Mouse (Mus musculus): ENCODE data around the gene Prr7.

Prr7 gene

DNA sequence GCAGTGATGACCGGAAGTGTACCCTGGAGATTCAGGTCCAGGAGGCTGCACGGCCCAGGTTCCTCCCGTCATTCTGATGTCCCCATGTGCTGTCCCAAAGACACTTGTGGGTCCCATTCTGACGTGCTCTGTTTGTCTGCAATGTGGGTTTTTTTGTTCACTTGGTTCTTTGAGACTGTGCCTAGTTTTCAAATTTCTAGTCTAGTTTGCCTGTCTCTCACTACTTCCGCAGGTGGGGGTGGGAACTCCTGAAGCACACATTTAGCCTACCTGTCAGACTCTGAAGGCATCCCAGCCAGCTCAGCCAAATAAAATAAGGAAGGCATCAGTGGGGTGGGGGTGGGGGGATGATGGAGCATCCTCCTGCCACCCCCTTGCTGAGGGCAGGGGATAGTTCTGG, 15.9 kb upstream of the Prr7 start:
- no peak for DNase-seq (ENCODE audit: low read depth, low spot score)

DNA sequence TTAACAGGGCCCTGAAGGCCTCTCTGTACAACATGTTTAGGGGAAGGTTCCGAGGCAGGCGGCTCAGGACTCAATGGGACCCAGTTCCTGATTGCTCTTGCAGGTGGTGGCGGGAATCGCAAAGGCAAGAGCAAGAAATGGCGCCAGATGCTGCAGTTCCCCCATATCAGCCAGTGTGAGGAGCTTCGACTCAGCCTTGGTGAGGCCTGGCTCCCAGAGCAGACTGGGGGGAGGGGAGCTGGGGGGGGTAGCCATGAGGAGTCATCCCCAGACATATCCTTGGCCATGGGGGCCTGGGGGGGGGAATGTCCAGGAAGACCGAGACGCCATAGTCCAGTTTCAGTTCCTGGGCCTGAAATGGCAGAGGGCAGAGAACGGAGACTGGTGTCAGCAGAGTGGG, 14.9 kb upstream of the Prr7 start:
- DNase-seq (ENCODE audit: low read depth, low spot score) = no peak

DNA sequence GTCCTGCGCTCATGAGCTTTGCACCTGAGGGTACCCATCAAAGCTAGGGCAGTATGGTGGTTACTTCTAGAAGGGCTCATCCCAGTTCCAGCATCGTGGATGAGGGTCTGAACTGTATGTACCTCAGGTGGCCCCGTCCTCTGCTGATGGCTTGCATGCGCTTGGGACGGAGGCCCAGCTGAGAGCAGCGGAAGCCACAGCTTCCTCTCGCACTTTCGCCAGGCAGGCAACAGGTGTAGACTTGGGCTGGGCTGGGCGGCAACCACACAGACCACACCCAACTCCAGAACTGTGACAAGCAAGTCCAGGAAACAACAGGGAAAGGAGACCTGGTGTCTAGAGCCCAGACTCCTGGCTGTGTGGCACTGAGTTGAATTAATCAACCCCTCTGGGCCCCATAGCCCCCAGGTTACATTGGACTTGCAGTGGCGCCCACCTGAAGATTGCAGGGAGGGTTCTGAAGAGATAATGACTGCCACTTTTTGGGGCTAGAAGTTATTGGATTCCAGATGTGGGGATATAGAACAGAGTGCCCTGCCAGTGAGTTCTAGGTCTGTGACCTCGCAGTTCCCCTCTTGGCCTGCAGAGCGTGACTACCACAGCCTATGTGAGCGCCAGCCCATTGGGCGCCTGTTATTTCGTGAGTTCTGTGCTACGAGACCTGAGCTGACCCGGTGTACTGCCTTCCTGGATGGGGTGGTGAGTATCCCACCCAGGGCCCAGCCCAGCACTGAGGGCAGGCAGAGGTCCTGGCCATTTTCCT, 14.2 kb upstream of the Prr7 start:
- no peak for DNase-seq (ENCODE audit: low read depth, low spot score)

DNA sequence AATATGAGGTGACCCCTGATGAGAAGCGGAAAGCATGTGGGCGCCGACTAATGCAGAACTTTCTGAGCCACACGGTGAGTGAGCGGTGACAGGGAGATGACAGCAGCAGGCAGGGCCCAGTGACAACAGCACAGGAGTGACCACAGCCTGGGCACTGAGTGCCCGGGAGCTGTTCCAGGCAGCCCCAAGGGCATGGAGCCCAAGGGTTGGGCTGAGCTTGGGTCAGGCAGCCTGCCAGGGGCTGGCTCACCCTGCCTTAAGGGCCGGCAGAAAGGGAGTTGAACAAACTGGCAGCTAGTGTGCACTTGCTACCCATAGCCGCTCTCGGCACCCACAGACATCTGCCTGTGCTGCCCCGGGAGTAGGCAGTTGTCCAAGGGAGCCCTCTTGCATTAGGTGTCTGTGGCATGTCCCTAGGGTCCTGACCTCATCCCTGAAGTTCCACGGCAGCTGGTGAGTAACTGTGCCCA, 13.5 kb upstream of the Prr7 start:
- no peak for DNase-seq (ENCODE audit: low read depth, low spot score)

DNA sequence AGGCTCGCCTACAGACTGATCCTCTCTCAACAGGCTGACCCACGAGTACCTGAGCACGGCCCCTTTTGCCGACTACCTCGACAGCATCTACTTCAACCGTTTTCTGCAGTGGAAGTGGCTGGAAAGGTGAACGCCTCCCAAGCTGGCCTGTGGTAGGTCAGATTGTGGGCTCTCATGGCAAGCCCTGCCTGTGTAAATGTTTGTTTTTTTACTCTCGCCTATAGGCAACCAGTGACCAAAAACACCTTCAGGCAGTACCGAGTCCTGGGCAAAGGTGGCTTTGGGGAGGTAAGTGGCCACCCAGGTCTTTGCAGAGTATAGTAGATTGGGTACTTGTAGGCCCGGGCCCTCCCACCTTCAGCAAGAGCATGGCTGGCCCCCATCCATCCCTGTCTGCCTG, 12.8 kb upstream of the Prr7 start:
- no peak for DNase-seq (ENCODE audit: low read depth, low spot score)

DNA sequence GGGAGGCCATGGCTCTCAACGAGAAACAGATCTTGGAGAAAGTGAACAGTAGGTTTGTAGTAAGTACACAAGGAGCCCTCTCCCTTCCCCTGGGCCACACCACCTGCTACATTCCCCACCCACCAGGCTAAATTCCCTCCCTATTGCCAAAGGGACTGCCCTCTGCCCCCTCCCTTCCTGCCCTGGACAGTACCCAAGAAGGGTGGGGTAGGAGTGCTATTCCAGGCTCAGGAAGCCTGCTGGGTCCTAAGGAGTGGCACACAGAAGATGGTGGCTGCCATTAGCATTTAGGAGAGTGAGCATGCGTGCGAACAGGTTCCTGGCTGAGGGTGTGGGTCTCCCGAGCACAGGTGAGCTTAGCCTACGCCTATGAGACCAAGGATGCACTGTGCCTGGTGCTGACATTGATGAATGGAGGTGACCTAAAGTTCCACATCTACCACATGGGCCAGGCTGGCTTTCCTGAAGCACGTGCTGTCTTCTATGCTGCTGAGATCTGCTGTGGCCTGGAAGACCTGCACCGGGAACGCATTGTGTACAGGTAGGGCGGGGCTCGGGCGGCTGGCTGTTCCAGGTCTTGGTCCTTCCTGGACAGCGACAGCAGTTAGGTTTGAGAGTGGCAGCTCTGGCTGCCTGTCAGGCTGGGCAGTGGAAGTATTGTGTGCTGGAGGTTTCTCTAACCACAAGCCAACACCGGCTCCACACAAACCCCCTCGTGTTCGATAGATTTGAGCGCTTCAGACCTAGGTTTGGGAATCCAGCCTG, 12.1 kb upstream of the Prr7 start:
- DNase-seq (ENCODE audit: low read depth, low spot score) = no peak

DNA sequence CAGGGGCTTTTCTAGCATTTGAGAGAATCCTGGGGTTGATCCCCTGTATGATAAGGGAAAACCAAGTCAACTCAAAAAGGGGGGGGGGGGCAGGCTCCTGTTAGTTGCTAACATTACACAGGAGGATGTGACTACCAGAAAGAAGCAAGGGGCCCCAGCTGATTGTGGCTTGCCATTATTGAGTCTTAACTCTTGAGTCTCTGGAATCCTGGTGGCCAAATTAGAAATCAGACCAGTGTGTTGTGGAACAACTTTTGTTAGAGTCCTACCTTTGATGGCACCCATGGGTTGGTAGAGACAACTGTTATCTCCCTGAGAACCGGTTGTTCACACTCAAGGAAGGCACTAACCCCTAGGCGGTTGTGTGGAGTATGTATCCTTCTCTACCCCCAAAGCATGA, 1.1 kb upstream of the Prr7 start:
- DNase-seq (ENCODE audit: low read depth, low spot score) = no peak

DNA sequence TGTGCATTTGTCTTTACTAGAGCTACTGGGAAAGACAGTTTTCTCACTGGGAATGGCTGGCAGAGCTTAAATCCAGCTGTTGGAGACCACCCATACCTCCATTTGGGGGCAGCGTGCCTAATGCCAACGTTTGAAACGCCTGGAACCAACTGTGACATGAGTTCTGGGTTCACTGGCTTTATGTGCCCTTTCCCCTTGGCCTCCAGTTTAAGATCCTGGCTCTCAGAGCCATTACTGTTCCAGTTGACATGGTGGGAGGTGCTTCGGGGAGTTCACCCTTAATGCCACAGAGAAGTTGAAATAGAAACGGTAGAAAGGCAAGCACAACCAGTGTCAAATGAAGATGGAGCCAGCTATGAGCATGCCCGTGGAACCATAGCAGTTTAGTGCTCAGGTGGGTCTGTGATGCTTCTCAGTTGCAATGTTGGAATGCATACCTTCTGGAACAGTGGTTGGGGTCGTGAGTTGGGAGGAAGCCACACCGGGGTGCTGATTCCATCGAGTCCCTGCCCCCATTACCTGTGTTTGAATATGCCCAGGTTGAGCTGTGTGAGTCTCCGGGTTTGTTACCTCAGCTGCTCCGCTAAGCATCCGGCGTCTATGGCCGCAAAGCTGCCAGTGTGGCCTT, 554 bp upstream of the Prr7 start:
- DNase-seq (ENCODE audit: low read depth, low spot score) = no peak

DNA sequence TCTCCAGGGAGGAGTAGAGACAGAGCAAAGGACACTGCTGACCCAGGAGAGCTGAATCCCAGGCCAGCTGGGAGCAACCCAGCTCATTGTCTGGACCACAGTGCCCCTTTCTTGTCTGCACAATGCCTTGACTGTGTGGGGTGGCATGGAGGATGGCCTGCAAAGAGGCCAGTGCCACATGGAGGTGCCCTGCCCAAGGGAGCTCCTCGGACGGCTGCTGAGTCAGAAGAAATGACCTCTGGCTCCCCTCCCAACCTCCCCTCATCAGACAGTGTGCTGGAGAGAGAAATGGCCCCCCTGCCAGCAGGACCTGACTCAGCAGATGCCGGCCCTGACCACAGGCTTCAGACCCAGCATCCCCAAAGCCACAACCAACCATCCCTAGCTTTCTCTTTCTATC, 1.1 kb downstream of the Prr7 start:
- DNase-seq (ENCODE audit: low read depth, low spot score) = no peak

DNA sequence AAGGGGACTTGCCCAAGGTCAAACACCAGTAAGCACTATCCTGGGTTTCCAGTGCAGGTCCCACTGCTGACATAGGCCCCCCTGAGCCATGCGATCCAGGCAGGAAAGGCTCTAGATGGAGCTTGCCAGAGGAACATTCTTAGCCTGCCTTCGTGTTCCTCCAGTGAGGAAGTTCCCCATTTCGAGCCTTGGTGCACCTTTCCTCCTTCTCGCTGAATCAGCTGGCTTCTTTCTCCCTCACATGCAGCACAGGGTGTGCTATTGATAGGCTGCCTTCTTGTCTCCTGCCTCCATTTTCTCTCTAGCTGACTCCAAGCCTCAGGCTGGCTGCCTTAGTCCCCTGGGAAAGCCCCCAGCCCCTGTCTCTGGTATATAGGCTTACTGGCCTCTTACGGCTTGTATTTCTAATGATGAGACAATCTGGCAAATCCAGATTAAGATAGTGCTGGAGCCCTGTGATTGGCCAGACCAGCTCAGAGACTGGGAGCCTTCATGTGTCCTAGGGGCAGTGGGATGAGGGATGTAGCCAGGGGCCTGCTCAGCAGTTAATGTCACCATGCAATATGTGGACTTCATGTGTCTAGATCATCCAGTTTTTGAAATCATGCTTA, 1.9 kb downstream of the Prr7 start:
- DNase-seq (ENCODE audit: low read depth, low spot score) = no peak

DNA sequence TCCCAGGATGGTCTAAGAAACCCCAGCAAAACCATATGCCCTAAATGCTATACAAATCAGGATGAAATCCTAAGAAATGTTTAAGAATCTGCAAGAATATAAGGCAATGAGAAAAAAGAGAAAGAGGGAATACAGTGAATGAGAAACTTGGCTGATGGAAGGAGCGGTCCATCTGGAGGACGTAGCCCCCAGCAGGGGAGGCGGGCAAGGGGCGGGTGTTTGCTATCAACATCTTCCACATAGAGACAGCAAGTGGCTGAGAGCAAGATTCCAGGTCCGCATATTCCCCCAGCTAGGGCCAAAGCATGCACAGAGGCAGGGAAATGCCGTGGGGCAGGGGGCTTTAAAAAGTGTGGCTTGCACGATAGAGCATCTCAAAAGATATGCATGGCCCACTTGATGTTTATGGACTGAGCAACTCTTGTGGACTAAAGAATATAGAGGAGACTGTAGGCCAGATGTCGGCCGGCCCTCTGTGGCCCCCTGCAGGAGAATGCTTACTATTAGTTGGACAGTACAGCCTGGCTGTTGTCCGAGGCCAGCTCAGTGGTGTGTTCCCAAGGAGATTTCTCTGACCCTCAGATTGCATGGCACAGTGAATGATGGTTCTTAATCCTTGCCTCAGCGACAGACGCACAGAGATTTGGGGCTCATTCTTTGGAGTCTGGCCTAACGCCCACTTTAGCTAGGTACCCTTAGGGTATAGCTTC, 4.9 kb downstream of the Prr7 start:
- DNase-seq (ENCODE audit: low read depth, low spot score) = no peak

DNA sequence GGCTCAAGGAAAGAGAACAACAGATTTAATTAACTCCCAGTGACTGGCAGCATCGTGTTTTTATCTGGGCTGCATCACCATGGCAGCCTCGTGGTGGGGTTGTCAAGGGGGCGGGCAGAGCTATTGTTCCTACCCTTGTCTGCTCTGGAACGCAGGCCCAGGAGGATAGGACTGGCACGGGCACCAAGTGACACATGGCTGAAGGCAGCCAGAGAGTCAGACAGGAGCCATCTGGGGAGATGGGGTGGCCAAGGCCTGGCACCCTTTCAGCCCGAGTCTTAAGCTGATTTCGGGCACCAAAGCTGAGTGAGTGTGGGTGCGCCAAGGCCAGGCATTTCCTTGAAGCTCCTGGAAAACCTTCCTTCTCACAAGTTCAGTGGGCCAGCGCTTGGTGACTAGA, 6.3 kb downstream of the Prr7 start:
- DNase-seq (ENCODE audit: low read depth, low spot score) = no peak

DNA sequence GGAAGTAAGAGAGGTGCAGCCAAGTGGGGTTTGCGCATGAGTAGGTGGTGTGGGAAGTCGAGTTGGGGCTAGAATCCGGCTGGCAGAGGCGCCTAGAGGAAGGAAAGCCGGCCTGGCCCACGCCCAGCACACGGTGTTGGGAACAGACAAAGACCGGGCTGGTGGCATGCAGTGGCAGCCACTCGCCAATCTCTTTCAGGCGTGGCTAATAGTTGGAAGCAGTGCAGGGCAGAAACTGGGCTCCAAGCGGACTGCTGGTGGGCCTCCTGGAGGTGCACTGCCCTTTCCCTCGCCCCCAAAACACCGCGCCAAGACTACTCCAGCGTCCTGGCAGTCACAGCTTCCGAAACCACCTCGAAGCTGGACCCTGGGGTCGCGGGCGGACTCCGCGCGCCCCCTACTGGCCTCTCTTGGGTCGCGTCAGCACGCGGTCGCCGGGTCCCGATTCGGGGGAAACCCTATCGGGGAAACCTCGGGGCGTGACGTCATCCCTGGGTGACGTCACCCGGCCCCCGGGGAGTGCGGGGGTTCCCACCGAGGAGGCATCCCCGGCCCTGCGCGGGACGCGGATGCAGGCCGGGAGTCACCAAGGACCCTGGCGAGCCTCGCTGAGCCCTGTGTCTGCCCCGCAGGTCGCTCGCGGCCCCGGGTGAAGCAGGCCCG, 7.2 kb downstream of the Prr7 start:
- no peak for DNase-seq (ENCODE audit: low read depth, low spot score)

DNA sequence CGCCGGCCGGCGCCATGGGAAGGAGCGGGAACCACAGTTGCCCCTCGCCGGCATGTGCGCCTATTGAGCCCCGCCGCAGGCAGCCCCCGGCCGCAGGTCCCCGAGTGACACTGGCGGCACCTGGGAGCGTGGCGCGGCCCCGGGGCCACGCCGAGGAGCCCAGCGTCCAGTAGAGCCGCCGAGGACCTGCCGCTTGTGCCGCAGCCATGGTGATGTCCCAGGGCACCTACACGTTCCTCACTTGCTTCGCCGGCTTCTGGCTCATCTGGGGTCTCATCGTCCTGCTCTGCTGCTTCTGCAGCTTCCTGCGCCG, 7.7 kb downstream of the Prr7 start:
- DNase-seq (ENCODE audit: low read depth, low spot score) = no peak

DNA sequence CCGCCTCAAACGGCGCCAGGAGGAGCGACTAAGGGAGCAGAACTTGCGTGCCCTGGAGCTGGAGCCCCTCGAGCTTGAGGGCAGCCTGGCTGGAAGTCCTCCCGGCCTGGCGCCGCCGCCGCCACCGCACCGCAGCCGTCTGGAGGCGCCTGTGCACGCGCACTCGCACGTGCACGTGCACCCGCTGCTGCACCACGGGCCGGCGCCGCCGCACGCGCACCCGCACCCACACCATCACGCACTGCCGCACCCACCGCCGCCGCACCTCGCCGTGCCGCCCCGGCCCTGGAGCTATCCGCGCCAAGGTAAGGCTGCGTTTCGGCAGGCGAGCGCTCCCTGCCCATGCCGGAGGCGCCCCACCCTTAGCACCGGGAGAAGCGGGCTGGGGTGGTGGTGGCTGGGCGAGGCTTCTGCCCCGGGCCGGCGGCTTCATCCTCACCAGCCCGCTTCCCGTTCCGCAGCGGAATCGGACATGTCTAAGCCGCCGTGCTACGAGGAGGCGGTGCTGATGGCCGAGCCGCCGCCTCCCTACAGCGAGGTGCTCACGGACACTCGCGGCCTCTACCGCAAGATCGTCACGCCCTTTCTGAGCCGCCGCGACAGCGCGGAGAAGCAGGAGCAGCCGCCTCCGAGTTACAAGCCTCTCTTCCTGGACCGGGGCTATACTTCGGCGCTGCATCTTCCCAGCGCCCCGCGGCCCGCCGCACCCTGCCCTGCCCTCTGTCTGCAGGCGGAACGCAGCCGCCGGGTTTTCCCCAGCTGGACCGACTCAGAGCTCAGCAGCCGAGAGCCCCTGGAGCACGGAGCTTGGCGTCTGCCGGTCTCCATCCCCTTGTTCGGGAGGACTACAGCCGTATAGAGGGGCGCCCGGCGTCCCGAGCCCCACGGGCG, 8.3 kb downstream of the Prr7 start:
- DNase-seq (ENCODE audit: low read depth, low spot score) = no peak

DNA sequence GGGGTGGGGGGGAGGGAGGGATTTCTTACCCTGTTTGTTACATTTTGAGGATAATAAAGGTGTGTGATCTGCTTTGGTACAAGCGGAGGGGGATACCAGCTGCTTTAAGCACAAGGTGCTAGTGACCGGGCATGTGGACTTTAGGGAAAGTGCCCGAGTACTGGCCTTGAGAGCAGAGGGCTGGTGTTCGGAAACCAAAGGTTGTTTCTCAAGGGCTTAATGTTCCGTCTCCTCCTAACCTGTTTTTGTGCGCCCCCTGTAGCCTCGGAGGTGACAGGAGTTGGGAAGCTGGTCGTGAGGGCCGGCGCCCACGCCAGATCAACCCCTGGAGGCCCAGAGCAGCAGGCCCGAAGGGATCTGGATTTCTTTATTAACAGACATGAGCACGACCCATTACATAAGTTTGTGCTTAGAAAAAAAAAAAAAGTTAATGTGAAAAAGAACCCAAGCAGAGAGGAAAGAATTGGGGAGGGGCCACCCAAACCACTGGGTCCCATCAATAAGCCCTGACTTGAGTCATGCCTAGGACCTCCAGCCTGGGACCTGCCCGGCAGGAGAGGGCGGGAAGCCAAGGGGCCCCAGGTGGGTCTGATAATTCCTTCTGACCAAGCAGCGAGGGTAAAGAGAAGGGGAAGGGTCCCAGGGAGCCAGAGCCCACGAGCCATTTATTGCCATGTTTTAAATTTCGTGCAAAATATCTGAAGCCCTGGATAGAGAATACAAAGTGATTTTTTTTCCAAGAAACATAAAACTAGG, 9.2 kb downstream of the Prr7 start:
- no peak for DNase-seq (ENCODE audit: low read depth, low spot score)

DNA sequence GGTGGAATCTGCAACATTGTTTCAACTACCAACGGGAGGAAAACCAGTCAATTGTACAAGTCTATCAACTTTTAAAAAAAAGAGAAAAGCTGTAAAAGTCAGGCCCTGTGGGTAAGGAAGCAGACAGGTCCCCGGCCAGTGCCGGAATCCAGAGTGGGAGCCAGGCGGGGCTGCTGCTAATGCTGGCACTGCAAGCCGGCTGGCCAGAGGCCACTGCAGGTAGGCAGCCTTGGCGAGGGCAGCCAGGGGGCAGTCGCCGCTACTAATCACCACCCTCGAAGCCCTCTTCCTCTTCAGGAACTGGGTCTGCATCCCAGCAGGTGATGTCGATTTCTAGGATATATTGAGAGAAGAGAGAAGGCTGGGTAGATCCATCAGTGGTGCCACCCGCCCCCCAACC, 9.9 kb downstream of the Prr7 start:
- no peak for DNase-seq (ENCODE audit: low read depth, low spot score)

DNA sequence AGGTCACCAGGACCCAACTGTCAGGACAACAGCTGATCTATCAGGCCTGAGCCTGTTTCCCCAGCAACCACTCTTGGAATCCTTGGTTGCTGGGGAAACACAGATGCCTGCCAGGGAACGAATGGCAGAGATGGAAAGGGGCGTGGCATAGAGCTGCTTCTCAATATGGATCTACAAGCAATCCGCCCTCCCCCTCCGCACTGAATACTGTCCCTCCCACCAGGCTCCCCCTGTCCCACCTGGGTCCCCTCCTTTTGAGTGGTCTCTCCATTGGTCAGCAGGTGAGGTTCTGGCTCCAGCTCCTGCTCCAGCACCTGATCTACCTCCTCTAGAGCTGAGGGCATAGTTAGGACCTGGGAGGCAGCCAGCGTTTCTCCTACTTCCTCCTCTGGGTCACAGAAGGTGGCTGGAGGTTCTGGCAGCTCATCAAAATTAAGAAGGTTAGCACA, 10.6 kb downstream of the Prr7 start:
- no peak for DNase-seq (ENCODE audit: low read depth, low spot score)

DNA sequence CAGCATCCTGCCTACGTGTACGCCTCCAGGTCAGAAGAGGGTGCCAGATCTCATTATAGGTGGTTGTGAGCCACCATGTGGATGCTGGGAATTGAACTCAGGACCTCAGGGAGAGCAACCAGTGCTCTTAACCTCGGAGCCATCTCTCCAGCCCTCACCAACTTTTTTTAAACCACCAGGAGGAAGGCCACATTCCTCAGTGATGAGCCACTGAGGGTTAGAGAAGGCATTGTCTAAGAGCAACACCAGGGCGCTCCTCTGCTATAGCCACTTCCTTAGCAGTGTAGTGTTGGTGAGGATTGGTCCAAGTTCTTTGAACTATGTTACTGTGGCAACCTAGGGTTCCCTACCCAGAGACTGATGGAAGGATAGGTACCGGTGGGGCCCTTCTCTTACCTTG, 11.7 kb downstream of the Prr7 start:
- DNase-seq (ENCODE audit: low read depth, low spot score) = no peak

DNA sequence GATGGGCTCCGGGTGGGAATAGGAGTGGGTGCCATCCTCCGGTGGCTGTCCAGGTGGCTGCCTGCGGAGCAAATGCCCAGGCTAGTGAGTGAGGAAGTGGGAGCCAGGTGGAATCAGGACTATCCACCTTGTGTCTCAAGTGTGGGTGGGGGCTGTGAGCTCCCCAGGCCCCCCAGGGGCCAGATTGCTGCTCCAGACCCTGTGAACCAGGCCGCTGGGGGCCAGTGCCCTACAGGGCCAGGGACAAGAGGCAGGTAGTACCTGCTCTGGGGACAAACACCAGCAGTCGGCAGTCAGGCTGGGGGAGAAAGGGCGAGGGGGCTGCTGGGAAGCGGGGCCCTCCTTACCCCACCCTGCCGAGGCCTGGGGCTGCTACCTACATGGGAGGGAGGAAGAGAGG, 12.2 kb downstream of the Prr7 start:
- DNase-seq (ENCODE audit: low read depth, low spot score) = no peak
